Mouse (Mus musculus) bone marrow, adult 2 months (tissue): ENCODE results near the gene Glod4.

ENCODE experiments used
- CTCF ChIP-seq: fragments of 200-500 bp; IDR thresholded peaks from 2 replicates; pipeline ENCODE4 v1.5.1; 2011; ENCODE audit warnings: low read length, control low read depth; ENCODE audit not compliant: control insufficient read depth, insufficient read depth
- POLR2A ChIP-seq: fragments of 200-500 bp; IDR thresholded peaks from 2 replicates; pipeline ENCODE4 v1.6.1; 2011; ENCODE audit warnings: low read depth, mild to moderate bottlenecking, control low read depth, low read length, borderline replicate concordance; ENCODE audit not compliant: control insufficient read depth

- TF ChIP-seq CTCF = no peak
- no peak for TF ChIP-seq POLR2A
Measured at GRCm38 (mm10) chr11:76101154-76101553, 142.4 kb downstream of the Glod4 start.
